Mouse (Mus musculus) monocyte, adult 5-6 weeks (primary cell): ENCODE results near the gene Dmgdh. TPM values are rescaled to one million over a fixed set of nuclear protein-coding genes. Genes with fewer than 3 reads are reported as not detected.
A peak's percentile ranks its signal among the peaks of the same experiment; 100 is the strongest.

Experiments
- ATAC-seq: fragments of 153-309, 156-312 bp; replicated peaks from 2 replicates; pipeline ENCODE4 v1.8.0; 2017; ENCODE audit warnings: mild to moderate bottlenecking; ENCODE audit not compliant: low TSS enrichment, insufficient number of reproducible peaks, severe bottlenecking, poor library complexity, low FRiP score
- total RNA-seq: library from RNA; stranded (forward); fragments of 200-1000, 200-491, 200-594 nt; gene quantifications from 3 replicates; pipeline ENCODE4 v1.2.3, GENCODE M21; 2017

Gene Dmgdh
- total RNA-seq, 1 experiment from 2014 or later, result not detected

- no peak for ATAC-seq
These were observed 24.6 kb downstream of the Dmgdh start for GRCm38 (mm10) chr13:93698866-93699265.

DNA sequence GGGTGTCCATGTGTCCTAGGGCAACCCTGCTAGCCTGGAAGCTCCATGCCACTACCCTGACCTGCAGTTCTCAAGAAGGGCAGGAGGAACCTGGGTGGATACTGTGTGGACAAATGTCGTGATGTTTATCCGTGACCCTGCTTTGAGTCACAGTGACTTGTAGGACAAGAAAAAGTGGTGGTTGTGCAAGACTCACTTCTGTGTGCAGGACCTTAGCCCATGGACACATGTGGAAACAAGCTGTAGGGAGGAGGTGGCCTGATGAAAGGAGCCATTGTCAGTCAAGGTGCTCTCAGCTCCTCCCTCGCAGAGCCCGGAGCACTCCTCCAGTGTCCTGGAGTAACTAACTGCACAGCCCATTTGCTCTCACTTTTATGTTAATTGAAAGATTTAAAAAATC lies 31.5 kb downstream of the Dmgdh start:
- no peak for ATAC-seq

GRCm38 (mm10) chr13:93707271-93707670 lies 33.0 kb downstream of the Dmgdh start:
- no peak for ATAC-seq

GRCm38 (mm10) chr13:93710325-93710724 lies 36.1 kb downstream of the Dmgdh start:
- no peak for ATAC-seq

- no peak for ATAC-seq
These were observed 37.0 kb downstream of the Dmgdh start for GRCm38 (mm10) chr13:93711226-93711625.

- no peak for ATAC-seq
These were observed 38.1 kb downstream of the Dmgdh start for GRCm38 (mm10) chr13:93712362-93712761.

- no peak for ATAC-seq
These were observed 39.6 kb downstream of the Dmgdh start for GRCm38 (mm10) chr13:93713826-93714225.

DNA sequence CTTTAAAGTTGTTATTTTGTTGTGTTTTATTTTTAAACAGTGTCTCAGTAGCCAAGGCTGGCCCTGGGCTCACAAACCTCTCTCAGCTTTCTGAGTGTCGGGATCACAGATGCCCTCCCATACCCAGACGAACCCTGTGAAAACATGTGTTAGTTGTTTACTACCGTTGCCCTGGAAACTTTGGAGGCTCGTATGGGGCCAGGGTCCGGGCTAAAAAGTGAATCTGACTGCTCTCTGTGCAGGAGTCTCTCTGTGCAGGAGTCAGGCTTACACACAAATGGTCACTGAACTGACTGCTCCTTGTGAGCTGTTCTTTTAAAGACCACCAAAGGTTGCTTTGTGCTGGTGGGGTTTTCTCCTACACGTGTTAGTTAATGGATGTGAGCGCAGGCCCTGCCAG lies 42.9 kb downstream of the Dmgdh start:
- ATAC-seq, result no peak

- ATAC-seq, result no peak
These were observed 44.7 kb downstream of the Dmgdh start for GRCm38 (mm10) chr13:93718948-93719347.

DNA sequence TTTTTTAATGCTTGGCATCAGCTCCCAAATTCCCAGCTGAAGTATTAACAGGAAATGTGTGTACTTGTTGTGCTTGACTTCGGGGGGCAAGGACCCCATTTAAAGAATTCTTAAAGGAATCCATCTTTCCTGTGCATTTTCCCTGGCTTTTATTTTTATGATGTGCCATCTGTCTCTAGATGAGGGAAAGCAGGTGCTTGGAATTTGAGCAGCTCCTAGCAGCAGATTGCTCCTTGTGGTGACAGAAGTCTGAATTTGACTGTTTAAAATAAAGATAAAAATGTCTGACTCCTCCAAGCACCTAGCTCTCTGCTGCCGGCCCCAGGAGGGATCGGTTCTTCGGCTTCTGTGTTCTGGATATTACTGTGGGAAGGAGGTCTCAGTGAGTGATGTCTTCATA lies 47.7 kb downstream of the Dmgdh start:
- no peak for ATAC-seq

GRCm38 (mm10) chr13:93723455-93723854 lies 49.2 kb downstream of the Dmgdh start:
- no peak for ATAC-seq

GRCm38 (mm10) chr13:93724206-93724605 lies 50.0 kb downstream of the Dmgdh start:
- no peak for ATAC-seq

- no peak for ATAC-seq
These were observed 61.0 kb downstream of the Dmgdh start for GRCm38 (mm10) chr13:93735131-93735636.

- no peak for ATAC-seq
These were observed 69.9 kb downstream of the Dmgdh start for GRCm38 (mm10) chr13:93744118-93744517.

GRCm38 (mm10) chr13:93752597-93753400 lies 78.6 kb downstream of the Dmgdh start:
- no peak for ATAC-seq

DNA sequence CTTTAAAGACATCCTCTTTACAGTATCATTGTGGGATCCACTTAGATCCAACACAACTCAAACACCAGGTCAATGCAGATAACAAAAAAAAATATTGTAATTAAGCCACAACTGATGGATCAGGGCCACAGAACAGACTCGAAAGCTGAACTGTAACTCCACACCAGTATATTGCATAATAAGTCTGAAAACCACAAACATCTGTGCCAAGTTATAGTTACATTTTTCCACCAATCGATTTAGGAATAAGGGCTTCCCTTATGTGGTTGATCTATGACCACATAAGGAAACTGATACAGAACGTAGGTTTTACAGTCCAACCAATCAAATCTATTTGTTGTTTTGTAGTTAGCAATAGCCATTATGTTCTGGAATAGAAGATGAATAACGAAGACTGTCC lies 80.9 kb downstream of the Dmgdh start:
- ATAC-seq, result peak; percentile 54; the same call in 1 of the 2 replicates

- no peak for ATAC-seq
These were observed 82.4 kb downstream of the Dmgdh start for GRCm38 (mm10) chr13:93756674-93757073.

DNA sequence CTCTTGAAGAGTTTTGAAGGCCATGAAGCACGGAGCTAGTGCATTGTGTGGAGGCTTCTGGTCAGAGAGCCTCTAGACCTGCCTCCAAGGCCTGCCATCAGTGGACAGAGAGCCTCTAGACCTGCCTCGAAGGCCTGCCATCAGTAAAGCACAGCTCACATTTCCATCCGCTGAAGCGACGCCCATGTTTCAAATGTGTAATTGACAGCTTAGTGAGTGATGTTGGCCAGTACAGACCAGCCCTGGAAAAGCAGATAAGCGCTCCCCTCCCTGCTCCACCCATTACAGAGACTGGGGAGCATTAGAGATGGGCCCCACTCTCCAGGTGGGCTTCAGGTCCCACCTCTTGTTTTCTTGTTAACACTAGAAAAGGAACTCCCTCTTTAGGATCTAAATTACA lies 83.3 kb downstream of the Dmgdh start:
- ATAC-seq, result no peak

- ATAC-seq, result no peak
These were observed 84.1 kb downstream of the Dmgdh start for GRCm38 (mm10) chr13:93758149-93758898.

DNA sequence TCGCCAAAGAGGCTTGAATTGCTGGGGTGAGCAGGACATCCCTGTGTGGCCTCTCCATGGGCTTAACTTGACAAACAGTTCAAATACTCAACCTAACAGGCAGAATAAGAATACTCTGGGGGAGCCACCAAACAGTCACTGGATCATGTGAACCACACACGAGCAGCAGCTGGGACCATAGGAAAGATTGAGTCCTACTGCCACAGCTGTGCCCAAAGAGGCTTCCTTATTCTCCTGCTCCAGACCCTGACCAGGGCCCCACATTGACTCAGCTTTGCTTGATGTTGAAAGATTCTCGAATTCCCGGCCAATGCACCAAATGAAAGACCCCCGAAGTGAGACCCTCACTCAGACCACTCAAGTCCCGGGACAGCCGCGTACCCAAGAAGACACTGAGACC lies 87.6 kb downstream of the Dmgdh start:
- ATAC-seq, result no peak
